Mouse (Mus musculus) stomach, embryonic 14.5 days (tissue): Measurements from ENCODE around the gene Olfr283. TPM values are rescaled to one million over a fixed set of nuclear protein-coding genes. Genes with fewer than 3 reads are reported as not detected.

Experiments
- ATAC-seq: fragments of 200-750 bp; cut with Nextera tagmentation; 2 replicates; pipeline ENCODE4 v1.8.0; 2017; ENCODE audit warnings: low read depth, moderate TSS enrichment; ENCODE audit not compliant: insufficient number of reproducible peaks, insufficient read depth, low FRiP score
- H3K27ac ChIP-seq: fragments of 300-500 bp; sonication (generic); 2 replicates; pipeline ENCODE4 v1.5.1; 2014; ENCODE audit warnings: mild to moderate bottlenecking, low read length, moderate library complexity, mixed read lengths
- H3K27me3 ChIP-seq: fragments of 300-500 bp; sonication (generic); 2 replicates; pipeline ENCODE4 v1.6.1; 2014; ENCODE audit warnings: low read length, control low read depth, mixed read lengths; ENCODE audit not compliant: control insufficient read depth, insufficient read depth
- H3K36me3 ChIP-seq: fragments of 300-500 bp; sonication (generic); 2 replicates; pipeline ENCODE4 v1.6.1; 2014; ENCODE audit warnings: mild to moderate bottlenecking, control low read depth, low read length, moderate library complexity, mixed read lengths; ENCODE audit not compliant: control insufficient read depth, insufficient read depth
- H3K4me1 ChIP-seq: fragments of 300-500 bp; sonication (generic); 2 replicates; pipeline ENCODE4 v1.6.1; 2014; ENCODE audit warnings: low read length, control low read depth, mixed read lengths; ENCODE audit not compliant: control insufficient read depth, insufficient read depth
- H3K4me2 ChIP-seq: fragments of 300-500 bp; sonication (generic); replicated peaks from 2 replicates; pipeline ENCODE4 v1.6.1; 2014; ENCODE audit warnings: low read depth, low read length, control low read depth
- H3K4me3 ChIP-seq: fragments of 300-500 bp; sonication (generic); 2 replicates; pipeline ENCODE4 v1.5.1; 2014; ENCODE audit warnings: low read depth, low read length, control low read depth
- H3K9ac ChIP-seq: fragments of 300-500 bp; sonication (generic); replicated peaks from 2 replicates; pipeline ENCODE4 v1.6.1; 2014; ENCODE audit warnings: low read depth, mild to moderate bottlenecking, control low read depth, low read length, moderate library complexity, mixed read lengths
- H3K9me3 ChIP-seq: fragments of 300-500 bp; sonication (generic); 2 replicates; pipeline ENCODE4 v1.6.1; 2016; ENCODE audit warnings: low read depth, low read length, control low read depth; ENCODE audit not compliant: control insufficient read depth
- WGBS: fragments of 180-500 bp; shearing (Covaris S2); extraction: QIAGEN DNeasy Blood & Tissue Kit; methylation state at CpG from one replicate; pipeline ENCODE4 v1.1.7; 2014; 5-methylcytosine and 5-hydroxymethylcytosine counted together
- polyA plus RNA-seq: library from polyadenylated mRNA; unstranded; fragments of >200 nt; fragmentation: Nextera tagmentation; extraction: Ambion mirVana; gene quantifications from 2 replicates; pipeline ENCODE4 v1.2.1, GENCODE M21; 2014

The Olfr283 gene
- polyA plus RNA-seq, 1 experiment from 2014 or later = not detected

- no peak for ATAC-seq
- WGBS = 76% methylated on average over 2 of the region's 2 CpGs
Observed at GRCm38 (mm10) chr15:98387621-98388020, 6.9 kb upstream of the Olfr283 start.

GRCm38 (mm10) chr15:98378209-98378608 is 2.5 kb downstream of the Olfr283 start:
- Histone ChIP-seq H3K36me3 (no peaks in the 10 kb centered on the region), H3K4me3 (no peak overlapping the region), H3K4me1 (no peaks in the 10 kb centered on the region), H3K27ac (no peak overlapping the region), H3K4me2 (no peak overlapping the region), H3K27me3 (no peaks in the 10 kb centered on the region), H3K9me3 (no peaks in the 10 kb centered on the region), H3K9ac (no peak overlapping the region)
- ATAC-seq = no peak
- 91% methylated on average over 13 of the region's 13 CpGs for WGBS

More at GRCm38 (mm10) chr15:98387621-98388020, 6.9 kb upstream of the Olfr283 start:
- Histone ChIP-seq H3K4me2 (no peak overlapping the region), H3K36me3 (no peaks in the 10 kb centered on the region), H3K9me3 (no peaks in the 10 kb centered on the region), H3K4me3 (no peak overlapping the region), H3K4me1 (no peaks in the 10 kb centered on the region), H3K9ac (no peak overlapping the region), H3K27me3 (no peaks in the 10 kb centered on the region), H3K27ac (no peak overlapping the region)

- no peak within 1 kb of the TSS for H3K4me3 ChIP-seq
- WGBS = 58% methylated on average over 8 of the region's 8 CpGs
- H3K27ac ChIP-seq = no peak within 1 kb of the TSS
- H3K27me3 ChIP-seq = no peaks in the 10 kb centered on the region
- H3K4me2 ChIP-seq = no peak within 1 kb of the TSS
- no peaks in the 10 kb centered on the region for H3K36me3 ChIP-seq
- H3K9me3 ChIP-seq = no peaks in the 10 kb centered on the region
- no peak for ATAC-seq
- no peak within 1 kb of the TSS for H3K9ac ChIP-seq
- no peaks in the 10 kb centered on the region for H3K4me1 ChIP-seq
Observed at GRCm38 (mm10) chr15:98340887-98341286, 39.9 kb downstream of the Olfr283 start, which contains the start of gene Olfr284. Olfr284 (minus strand) TSS chr15:98340987.

Other genes starting within 250 kb of the Olfr283 start
- 47.6 and 51.7 TPM in 2 replicates for gene Asb8, start 215.3 kb downstream of the Olfr283 start, polyA plus RNA-seq
- 1.8 and 2.4 TPM in 2 replicates for gene Ccdc184, start 213.8 kb downstream of the Olfr283 start, polyA plus RNA-seq
- not detected in 2 replicates for gene Olfr288, start 185.4 kb downstream of the Olfr283 start, polyA plus RNA-seq
- gene Gm44579, start 160.0 kb downstream of the Olfr283 start, polyA plus RNA-seq = not detected in 2 replicates
- gene Olfr287, start 159.9 kb downstream of the Olfr283 start, polyA plus RNA-seq = not detected in 2 replicates
- gene Olfr286, start 146.5 kb downstream of the Olfr283 start, polyA plus RNA-seq = not detected in 2 replicates
- not detected in 2 replicates for gene H1fnt, start 123.7 kb downstream of the Olfr283 start, polyA plus RNA-seq
- 0.74 and 0.87 TPM in 2 replicates for gene Zfp641, start 84.8 kb downstream of the Olfr283 start, polyA plus RNA-seq
- not detected in 2 replicates for gene Olfr285, start 63.6 kb downstream of the Olfr283 start, polyA plus RNA-seq
- not detected in 2 replicates for gene Olfr284, start 40.0 kb downstream of the Olfr283 start, polyA plus RNA-seq
- not detected in 2 replicates for gene Olfr282, start 50.3 kb upstream of the Olfr283 start, polyA plus RNA-seq
- gene Olfr281, start 71.6 kb upstream of the Olfr283 start, polyA plus RNA-seq = not detected in 2 replicates
- not detected in 2 replicates for gene OR5BS1P, start 89.0 kb upstream of the Olfr283 start, polyA plus RNA-seq
- not detected in 2 replicates for gene Lalba, start 101.8 kb upstream of the Olfr283 start, polyA plus RNA-seq
- not detected in 2 replicates for gene Olfr279, start 111.5 kb upstream of the Olfr283 start, polyA plus RNA-seq
- 90.6 and 92.2 TPM in 2 replicates for gene Kansl2, start 153.3 kb upstream of the Olfr283 start, polyA plus RNA-seq
- 60.0 and 61.2 TPM in 2 replicates for gene Ccnt1, start 190.0 kb upstream of the Olfr283 start, polyA plus RNA-seq
- not detected in 2 replicates for gene 4930415O20Rik, start 190.1 kb upstream of the Olfr283 start, polyA plus RNA-seq
- gene Adcy6, start 229.1 kb upstream of the Olfr283 start, polyA plus RNA-seq = 21.9 and 23.0 TPM in 2 replicates
- 34.4 TPM in 2 replicates for gene Cacnb3, start 249.9 kb upstream of the Olfr283 start, polyA plus RNA-seq